Mouse (Mus musculus) inflammation-experienced regulatory T-cells, adult 6 months (primary cell): ENCODE results near the gene 2810021J22Rik. TPM values are rescaled to one million over a fixed set of nuclear protein-coding genes. Genes with fewer than 3 reads are reported as not detected.
A peak's percentile ranks its signal among the peaks of the same experiment; 100 is the strongest.

Experiments used
- ATAC-seq: one replicate; pipeline ENCODE4 v1.8.0; 2017
- polyA plus RNA-seq, 3 experiments: library from polyadenylated mRNA; unstranded; fragments of 100-300 nt; shearing (Covaris generic); gene quantifications; one replicate each; pipeline ENCODE4 v1.2.1; 2017

The 2810021J22Rik gene
- polyA plus RNA-seq, 3 experiments from 2014 or later: 7.3 to 12.4 (median 11.2) TPM

GRCm38 (mm10) chr11:58916879-58917744 is 50.1 kb downstream of the 2810021J22Rik start:
- ATAC-seq: peak; percentile 28

GRCm38 (mm10) chr11:58917745-58918366 is 50.8 kb downstream of the 2810021J22Rik start, which contains the start of gene Btnl10:
TSS of gene Btnl10 (plus strand) at chr11:58917908.
- ATAC-seq: no peak

GRCm38 (mm10) chr11:58918759-58919158 is 51.7 kb downstream of the 2810021J22Rik start:
- ATAC-seq: no peak

GRCm38 (mm10) chr11:58922420-58922819 is 55.4 kb downstream of the 2810021J22Rik start:
- ATAC-seq: no peak

GRCm38 (mm10) chr11:58926651-58927050 is 59.6 kb downstream of the 2810021J22Rik start:
- no peak for ATAC-seq

DNA sequence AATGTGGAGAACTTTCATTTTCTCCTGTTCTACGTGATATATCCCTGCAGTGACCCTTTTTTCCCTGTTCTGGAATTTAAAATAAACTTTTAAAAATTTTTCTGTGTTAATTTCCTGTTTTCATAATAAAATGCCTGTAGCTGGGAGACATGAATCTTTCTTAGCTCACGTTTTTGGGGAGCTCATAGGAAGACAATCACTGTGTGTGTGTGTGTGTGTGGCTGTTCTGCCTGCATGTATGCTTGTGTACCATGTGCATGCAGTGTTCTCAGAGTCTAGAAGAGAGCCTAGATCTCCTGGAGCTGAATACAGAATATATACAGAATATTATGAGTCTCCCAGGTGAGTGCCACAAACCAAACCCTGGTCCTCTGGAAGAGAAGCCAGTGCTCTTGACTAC is 60.0 kb downstream of the 2810021J22Rik start:
- ATAC-seq: no peak

GRCm38 (mm10) chr11:58927790-58928651 is 61.0 kb downstream of the 2810021J22Rik start:
- ATAC-seq: peak; percentile 97

DNA sequence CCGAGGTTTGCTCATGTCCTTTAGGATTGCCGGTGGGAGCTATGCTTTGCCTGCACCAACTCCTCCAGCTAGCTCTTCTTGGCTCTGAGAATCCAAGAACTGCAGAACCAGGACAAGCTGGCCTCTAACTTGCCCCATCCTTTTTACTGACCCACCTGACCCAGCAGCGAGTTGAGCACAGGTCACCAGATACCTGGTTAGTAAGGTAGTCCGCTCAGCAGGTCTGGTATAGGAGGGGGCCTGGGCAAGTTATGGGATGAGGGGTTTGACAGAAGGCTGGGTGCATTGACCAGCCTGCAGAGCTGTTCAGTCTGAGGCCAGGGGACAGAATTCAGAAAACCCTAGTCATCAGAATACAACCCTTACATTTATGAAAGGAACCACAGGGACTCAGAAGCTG is 62.0 kb downstream of the 2810021J22Rik start:
- ATAC-seq: no peak

DNA sequence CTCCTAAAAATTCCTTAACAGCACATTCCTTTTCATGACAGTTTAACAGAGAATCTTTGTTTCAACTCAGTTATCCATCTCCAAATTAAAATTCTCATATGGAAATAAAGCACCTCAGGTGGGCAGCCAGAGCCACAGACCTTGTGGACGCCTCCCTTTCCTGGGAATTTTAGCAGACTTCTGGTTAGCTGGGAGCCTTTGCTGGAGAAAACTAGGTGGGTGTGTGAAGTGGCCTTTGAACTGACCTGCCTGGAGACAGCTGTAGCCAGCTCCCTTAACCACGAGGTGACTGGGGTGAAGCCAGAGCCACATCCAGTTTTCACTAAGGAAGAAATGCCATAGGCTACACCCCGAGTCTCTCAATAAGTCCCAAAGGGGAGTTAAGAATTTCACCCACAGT is 62.6 kb downstream of the 2810021J22Rik start:
- ATAC-seq: no peak

DNA sequence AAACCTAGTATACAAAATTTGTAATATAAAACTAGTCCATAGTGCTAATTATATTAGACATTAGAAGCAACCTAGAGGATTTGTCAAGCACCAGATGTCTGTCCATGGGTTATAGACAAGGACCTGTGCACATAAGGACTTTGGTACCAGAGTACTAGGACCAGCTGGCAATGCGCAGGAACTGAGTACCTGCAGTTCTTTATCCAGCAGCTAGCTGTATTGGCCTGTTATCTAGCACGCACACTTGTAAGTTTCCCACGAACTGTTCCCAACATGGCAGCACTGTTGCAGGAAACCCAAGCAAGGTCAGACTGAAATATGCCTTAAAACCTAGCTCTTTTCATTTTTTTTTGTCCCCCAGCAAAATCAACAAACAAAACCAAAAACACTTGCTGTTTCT is 63.2 kb downstream of the 2810021J22Rik start:
- no peak for ATAC-seq

GRCm38 (mm10) chr11:58931576-58931975 is 64.6 kb downstream of the 2810021J22Rik start:
- ATAC-seq: no peak

Other genes starting within 250 kb of the 2810021J22Rik start
- not detected for gene Olfr323, start 236.7 kb upstream of the 2810021J22Rik start, polyA plus RNA-seq
- gene Trim58, start 226.8 kb upstream of the 2810021J22Rik start, polyA plus RNA-seq: not detected
- gene Olfr322, start 208.4 kb upstream of the 2810021J22Rik start, polyA plus RNA-seq: not detected
- gene Olfr320, start 186.1 kb upstream of the 2810021J22Rik start, polyA plus RNA-seq: not detected
- gene Olfr319, start 168.1 kb upstream of the 2810021J22Rik start, polyA plus RNA-seq: not detected
- gene Olfr318, start 143.2 kb upstream of the 2810021J22Rik start, polyA plus RNA-seq: not detected
- not detected for gene Olfr317, start 128.0 kb upstream of the 2810021J22Rik start, polyA plus RNA-seq
- gene Olfr316, start 114.5 kb upstream of the 2810021J22Rik start, polyA plus RNA-seq: not detected
- gene Olfr315, start 94.0 kb upstream of the 2810021J22Rik start, polyA plus RNA-seq: not detected
- not detected for gene Olfr314, start 84.3 kb upstream of the 2810021J22Rik start, polyA plus RNA-seq
- not detected for gene Fam183b, start 65.3 kb upstream of the 2810021J22Rik start, polyA plus RNA-seq
- not detected for gene Olfr313, start 52.2 kb upstream of the 2810021J22Rik start, polyA plus RNA-seq
- under 1 TPM in 1 of 3 experiments, not detected in 2; 0.13 TPM for gene Olfr312, start 38.0 kb upstream of the 2810021J22Rik start, polyA plus RNA-seq
- gene Olfr311, start 28.0 kb upstream of the 2810021J22Rik start, polyA plus RNA-seq: not detected
- 10 to 100 TPM in 1 of 3 experiments, 1 to 10 TPM in 2; 3.3 to 11.0 (median 8.5) TPM for gene Gm12258, start 20.1 kb upstream of the 2810021J22Rik start, polyA plus RNA-seq
- gene Zfp39, start 37.0 kb downstream of the 2810021J22Rik start, polyA plus RNA-seq: 1 to 10 TPM; 7.8 to 9.5 (median 8.9) TPM
- not detected for gene Btnl10, start 50.7 kb downstream of the 2810021J22Rik start, polyA plus RNA-seq
- 10 to 100 TPM; 12.8 to 24.5 (median 15.7) TPM for gene Rnf187, start 71.7 kb downstream of the 2810021J22Rik start, polyA plus RNA-seq
- 1 to 10 TPM; 2.9 to 5.2 (median 4.3) TPM for gene Hist3h2ba, start 81.7 kb downstream of the 2810021J22Rik start, polyA plus RNA-seq
- gene Hist3h2a, start 87.5 kb downstream of the 2810021J22Rik start, polyA plus RNA-seq: 1 to 10 TPM; 3.1 to 5.0 (median 4.2) TPM
- under 1 TPM in 2 of 3 experiments, not detected in 1; 0.14 to 0.40 TPM for gene Trim17, start 87.5 kb downstream of the 2810021J22Rik start, polyA plus RNA-seq
- 10 to 100 TPM; 18.8 to 24.0 (median 20.3) TPM for gene Trim11, start 110.9 kb downstream of the 2810021J22Rik start, polyA plus RNA-seq